Mouse (Mus musculus) liver, embryonic 16.5 days (tissue): Measurements from ENCODE around the gene Rnf121. TPM values are rescaled to one million over a fixed set of nuclear protein-coding genes. Genes with fewer than 3 reads are reported as not detected.
A peak's percentile ranks its signal among the peaks of the same experiment; 100 is the strongest.
"Not testable (repeated sequence)": the region's sequence is repeated elsewhere in the genome, so short reads cannot be mapped to it uniquely, and the experiment has no call there.

Experiments used
- ATAC-seq: fragments of 200-750 bp; cut with Nextera tagmentation; 2 replicates; pipeline ENCODE4 v1.8.0; 2017; ENCODE audit warnings: low read depth, mild to moderate bottlenecking, moderate number of reproducible peaks, moderate library complexity
- H3K27ac ChIP-seq: fragments of 300-500 bp; sonication (generic); 2 replicates; pipeline ENCODE4 v1.5.1; 2014; ENCODE audit warnings: mild to moderate bottlenecking, low read length
- H3K27me3 ChIP-seq: fragments of 300-500 bp; sonication (generic); 2 replicates; pipeline ENCODE4 v1.6.1; 2014; ENCODE audit warnings: low read depth, low read length, mixed read lengths; ENCODE audit not compliant: control insufficient read depth, insufficient read depth
- H3K36me3 ChIP-seq: fragments of 300-500 bp; sonication (generic); 2 replicates; pipeline ENCODE4 v1.6.1; 2014; ENCODE audit warnings: mild to moderate bottlenecking; ENCODE audit not compliant: control insufficient read depth, insufficient read depth
- H3K4me1 ChIP-seq: fragments of 300-500 bp; sonication (generic); 2 replicates; pipeline ENCODE4 v1.6.1; 2014; ENCODE audit warnings: low read depth, low read length, mixed read lengths; ENCODE audit not compliant: control insufficient read depth
- H3K4me2 ChIP-seq: fragments of 300-500 bp; sonication (generic); 2 replicates; pipeline ENCODE4 v1.6.1; 2014; ENCODE audit warnings: low read depth, low read length, mixed read lengths
- H3K4me3 ChIP-seq: fragments of 300-500 bp; sonication (generic); 2 replicates; pipeline ENCODE4 v1.5.1; 2014; ENCODE audit warnings: low read depth, mild to moderate bottlenecking, low read length
- H3K9ac ChIP-seq: fragments of 300-500 bp; sonication (generic); 2 replicates; pipeline ENCODE4 v1.6.1; 2014; ENCODE audit warnings: low read depth, low read length
- H3K9me3 ChIP-seq: fragments of 300-500 bp; sonication (generic); replicated peaks from 2 replicates; pipeline ENCODE4 v1.6.1; 2016; ENCODE audit warnings: low read length; ENCODE audit not compliant: control insufficient read depth
- WGBS: fragments of 180-500 bp; shearing (Covaris S2); extraction: QIAGEN DNeasy Blood & Tissue Kit; methylation state at CpG from one replicate; pipeline ENCODE4 v1.1.7; 2014; ENCODE audit not compliant: insufficient replicate concordance; 5-methylcytosine and 5-hydroxymethylcytosine counted together
- polyA plus RNA-seq: library from polyadenylated mRNA; unstranded; fragments of >200 nt; fragmentation: Nextera tagmentation; extraction: Ambion mirVana; gene quantifications from 2 replicates; pipeline ENCODE4 v1.2.1, GENCODE M21; 2015

The Rnf121 gene
- polyA plus RNA-seq, 1 experiment from 2014 or later = 11.6 TPM

GRCm38 (mm10) chr7:102078517-102078916 lies 13.2 kb upstream of the Rnf121 start:
- no peaks in the 10 kb centered on the region for H3K9me3 ChIP-seq
- H3K4me2 ChIP-seq = no peak overlapping the region
- H3K4me3 ChIP-seq = no peak overlapping the region
- WGBS = 69% methylated on average over 7 of the region's 7 CpGs
- H3K4me1 ChIP-seq = no peaks in the 10 kb centered on the region
- no peak overlapping the region for H3K27ac ChIP-seq
- ATAC-seq = no peak
- peaks cover 49% of the 10 kb centered on the region for H3K36me3 ChIP-seq
- no peak overlapping the region for H3K9ac ChIP-seq
- no peaks in the 10 kb centered on the region for H3K27me3 ChIP-seq

- Histone ChIP-seq H3K4me3 (no peak overlapping the region), H3K4me1 (no peaks in the 10 kb centered on the region), H3K27me3 (no peaks in the 10 kb centered on the region), H3K27ac (no peak overlapping the region), H3K9me3 (no peaks in the 10 kb centered on the region), H3K4me2 (no peak overlapping the region), H3K9ac (no peak overlapping the region), H3K36me3 (peaks cover 54% of the 10 kb centered on the region)
- 82% methylated on average over 7 of the region's 7 CpGs for WGBS
- ATAC-seq = no peak
These were observed 11.5 kb upstream of the Rnf121 start for GRCm38 (mm10) chr7:102076714-102077296.

GRCm38 (mm10) chr7:102066363-102066762 lies 1.1 kb upstream of the Rnf121 start:
- Histone ChIP-seq H3K27ac (peak overlapping the region; percentile 68; the same call in 1 of the 2 replicates), H3K4me1 (peaks cover 19% of the 10 kb centered on the region), H3K36me3 (no peaks in the 10 kb centered on the region), H3K27me3 (no peaks in the 10 kb centered on the region), H3K4me2 (peak overlapping the region; percentile 80), H3K9me3 (no peaks in the 10 kb centered on the region), H3K9ac (peak overlapping the region; percentile 64), H3K4me3 (peak overlapping the region; percentile 69)
- WGBS = 56% methylated on average over 6 of the region's 6 CpGs
- no peak for ATAC-seq

- peak overlapping the region; percentile 69 for H3K4me3 ChIP-seq
- peak overlapping the region; percentile 64 for H3K9ac ChIP-seq
- 0% methylated on average over 9 of the region's 9 CpGs for WGBS
- no peaks in the 10 kb centered on the region for H3K9me3 ChIP-seq
- H3K4me2 ChIP-seq = peak overlapping the region; percentile 80
- peaks cover 21% of the 10 kb centered on the region for H3K4me1 ChIP-seq
- no peaks in the 10 kb centered on the region for H3K36me3 ChIP-seq
- ATAC-seq = no peak
- peak overlapping the region; percentile 68 for H3K27ac ChIP-seq
- no peaks in the 10 kb centered on the region for H3K27me3 ChIP-seq
These were observed 619 bp downstream of the Rnf121 start for GRCm38 (mm10) chr7:102064655-102065045.

- Histone ChIP-seq H3K27ac (no peak overlapping the region), H3K27me3 (no peaks in the 10 kb centered on the region), H3K9ac (peak overlapping the region; percentile 21), H3K4me2 (peak overlapping the region; percentile 80), H3K36me3 (peaks cover 2% of the 10 kb centered on the region; the same call in 1 of the 2 replicates), H3K4me3 (peak overlapping the region; percentile 69), H3K9me3 (no peaks in the 10 kb centered on the region), H3K4me1 (peaks cover 21% of the 10 kb centered on the region)
- 31% methylated on average over 9 of the region's 9 CpGs for WGBS
- ATAC-seq = no peak
These were observed 1.4 kb downstream of the Rnf121 start for GRCm38 (mm10) chr7:102063891-102064290.

GRCm38 (mm10) chr7:102062203-102062602 lies 3.1 kb downstream of the Rnf121 start:
- peaks cover 21% of the 10 kb centered on the region for H3K4me1 ChIP-seq
- H3K9me3 ChIP-seq = no peaks in the 10 kb centered on the region
- no peak overlapping the region for H3K27ac ChIP-seq
- no peaks in the 10 kb centered on the region for H3K27me3 ChIP-seq
- no peak overlapping the region for H3K4me3 ChIP-seq
- peak overlapping the region; percentile 17; the same call in 1 of the 2 replicates for H3K4me2 ChIP-seq
- no peak overlapping the region for H3K9ac ChIP-seq
- WGBS = 70% methylated on average over 1 of the region's 1 CpGs
- H3K36me3 ChIP-seq = peaks cover 2% of the 10 kb centered on the region; the same call in 1 of the 2 replicates
- ATAC-seq = no peak

GRCm38 (mm10) chr7:102061353-102061752 lies 3.9 kb downstream of the Rnf121 start:
- 37% methylated on average over 3 of the region's 3 CpGs for WGBS
- Histone ChIP-seq H3K27me3 (no peaks in the 10 kb centered on the region), H3K36me3 (peaks cover 2% of the 10 kb centered on the region; the same call in 1 of the 2 replicates), H3K9me3 (no peaks in the 10 kb centered on the region), H3K27ac (no peak overlapping the region), H3K4me3 (no peak overlapping the region), H3K9ac (no peak overlapping the region), H3K4me2 (no peak overlapping the region), H3K4me1 (peaks cover 19% of the 10 kb centered on the region)
- ATAC-seq = no peak

GRCm38 (mm10) chr7:102048524-102048923 lies 16.7 kb downstream of the Rnf121 start:
- not testable (repeated sequence) for H3K9me3 ChIP-seq, H3K4me1 ChIP-seq, ATAC-seq

GRCm38 (mm10) chr7:102042314-102042713 lies 23.0 kb downstream of the Rnf121 start:
- no peak for ATAC-seq
- H3K9me3 ChIP-seq = no peaks in the 10 kb centered on the region
- peaks cover 13% of the 10 kb centered on the region; the same call in 1 of the 2 replicates for H3K36me3 ChIP-seq
- WGBS = 59% methylated on average over 2 of the region's 2 CpGs
- H3K27ac ChIP-seq = no peak overlapping the region
- H3K4me3 ChIP-seq = no peak overlapping the region
- H3K9ac ChIP-seq = no peak overlapping the region
- H3K4me1 ChIP-seq = no peaks in the 10 kb centered on the region
- no peak overlapping the region for H3K4me2 ChIP-seq
- no peaks in the 10 kb centered on the region for H3K27me3 ChIP-seq

More at GRCm38 (mm10) chr7:102048524-102048923, 16.7 kb downstream of the Rnf121 start:
- not testable (repeated sequence) for H3K27ac ChIP-seq, H3K9ac ChIP-seq, H3K4me3 ChIP-seq, H3K36me3 ChIP-seq, H3K4me2 ChIP-seq, H3K27me3 ChIP-seq
